Mouse (Mus musculus): ENCODE data around the gene Ccdc106. TPM values are rescaled to one million over a fixed set of nuclear protein-coding genes. Genes with fewer than 3 reads are reported as not detected.

The Ccdc106 gene
- polyA plus RNA-seq, 1 experiment from 2014 or later: 2.9 TPM

GRCm38 (mm10) chr7:5012681-5013513 is 7.5 kb upstream of the Ccdc106 start:
- no peak overlapping the region for H3K9ac ChIP-seq (ENCODE audit: low read depth, low read length)
- H3K27me3 ChIP-seq (ENCODE audit: control insufficient read depth, insufficient read depth, low read length): no peaks in the 10 kb centered on the region
- H3K4me1 ChIP-seq (ENCODE audit: control insufficient read depth, insufficient read depth, low read length): 0 out of 2 replicates have a peak, but pooled peaks cover 2% of the 10 kb centered on the region
- no peak overlapping the region for H3K27ac ChIP-seq (ENCODE audit: low read depth, low read length)
- 90% methylated on average over 27 of the region's 27 CpGs for WGBS (ENCODE audit: insufficient replicate concordance)
- H3K4me2 ChIP-seq: no peak overlapping the region
- ATAC-seq (replicated peaks; ENCODE audit: insufficient number of reproducible peaks, low FRiP score, low TSS enrichment): no peak
- no peak overlapping the region for H3K4me3 ChIP-seq (ENCODE audit: low read depth, low read length)
- H3K36me3 ChIP-seq (ENCODE audit: control insufficient read depth, insufficient read depth, low read length): peaks cover 42% of the 10 kb centered on the region
- no peaks in the 10 kb centered on the region for H3K9me3 ChIP-seq (replicated peaks; ENCODE audit: control insufficient read depth, low read length)

GRCm38 (mm10) chr7:5014251-5015117 is 5.9 kb upstream of the Ccdc106 start, which contains the start of the genes Zfp524 and Fiz1:
Zfp524 (plus strand) TSS chr7:5014415.
Fiz1 (minus strand) TSS chr7:5014697.
- WGBS (ENCODE audit: insufficient replicate concordance): 0% methylated on average over 42 of the region's 42 CpGs
- ATAC-seq (replicated peaks; ENCODE audit: insufficient number of reproducible peaks, low FRiP score, low TSS enrichment): peak; percentile 81
- Histone ChIP-seq H3K27me3 (ENCODE audit: control insufficient read depth, insufficient read depth, low read length) (no peaks in the 10 kb centered on the region), H3K9me3 (replicated peaks; ENCODE audit: control insufficient read depth, low read length) (no peaks in the 10 kb centered on the region), H3K4me3 (ENCODE audit: low read depth, low read length) (peak within 1 kb of the TSS; percentile 83), H3K36me3 (ENCODE audit: control insufficient read depth, insufficient read depth, low read length) (peaks cover 26% of the 10 kb centered on the region), H3K27ac (ENCODE audit: low read depth, low read length) (peak within 1 kb of the TSS; percentile 99), H3K4me1 (ENCODE audit: control insufficient read depth, insufficient read depth, low read length) (0 out of 2 replicates have a peak, but pooled peaks cover 2% of the 10 kb centered on the region), H3K4me2 (peak within 1 kb of the TSS; percentile 78), H3K9ac (ENCODE audit: low read depth, low read length) (peak within 1 kb of the TSS; percentile 96)

- Histone ChIP-seq H3K4me2 (peak within 1 kb of the TSS; percentile 78), H3K27me3 (ENCODE audit: control insufficient read depth, insufficient read depth, low read length) (no peaks in the 10 kb centered on the region), H3K4me1 (ENCODE audit: control insufficient read depth, insufficient read depth, low read length) (0 out of 2 replicates have a peak, but pooled peaks cover 2% of the 10 kb centered on the region), H3K4me3 (ENCODE audit: low read depth, low read length) (peak within 1 kb of the TSS; percentile 83), H3K27ac (ENCODE audit: low read depth, low read length) (peak within 1 kb of the TSS; percentile 99), H3K36me3 (ENCODE audit: control insufficient read depth, insufficient read depth, low read length) (peaks cover 18% of the 10 kb centered on the region), H3K9ac (ENCODE audit: low read depth, low read length) (peak within 1 kb of the TSS; percentile 96), H3K9me3 (replicated peaks; ENCODE audit: control insufficient read depth, low read length) (no peaks in the 10 kb centered on the region)
- 1% methylated on average over 72 of the region's 76 CpGs for WGBS (ENCODE audit: insufficient replicate concordance)
- ATAC-seq (replicated peaks; ENCODE audit: insufficient number of reproducible peaks, low FRiP score, low TSS enrichment): peak; percentile 82
Measured at GRCm38 (mm10) chr7:5015118-5016001, 5.0 kb upstream of the Ccdc106 start, which contains the start of gene Gm44973. Gm44973 (plus strand) TSS chr7:5015496.

GRCm38 (mm10) chr7:5016057-5016456 is 4.3 kb upstream of the Ccdc106 start:
- Histone ChIP-seq H3K27me3 (ENCODE audit: control insufficient read depth, insufficient read depth, low read length) (no peaks in the 10 kb centered on the region), H3K4me2 (peak overlapping the region; percentile 78), H3K9ac (ENCODE audit: low read depth, low read length) (peak overlapping the region; percentile 96), H3K36me3 (ENCODE audit: control insufficient read depth, insufficient read depth, low read length) (peaks cover 12% of the 10 kb centered on the region), H3K9me3 (replicated peaks; ENCODE audit: control insufficient read depth, low read length) (no peaks in the 10 kb centered on the region), H3K4me3 (ENCODE audit: low read depth, low read length) (peak overlapping the region; percentile 83), H3K4me1 (ENCODE audit: control insufficient read depth, insufficient read depth, low read length) (peaks cover 4% of the 10 kb centered on the region; the same call in 1 of the 2 replicates), H3K27ac (ENCODE audit: low read depth, low read length) (peak overlapping the region; percentile 99)
- no peak for ATAC-seq (replicated peaks; ENCODE audit: insufficient number of reproducible peaks, low FRiP score, low TSS enrichment)
- 67% methylated on average over 3 of the region's 3 CpGs for WGBS (ENCODE audit: insufficient replicate concordance)

- Histone ChIP-seq H3K36me3 (ENCODE audit: control insufficient read depth, insufficient read depth, low read length) (peaks cover 9% of the 10 kb centered on the region), H3K4me3 (ENCODE audit: low read depth, low read length) (no peak overlapping the region), H3K4me1 (ENCODE audit: control insufficient read depth, insufficient read depth, low read length) (peaks cover 11% of the 10 kb centered on the region; the same call in 1 of the 2 replicates), H3K9ac (ENCODE audit: low read depth, low read length) (no peak overlapping the region), H3K27ac (ENCODE audit: low read depth, low read length) (no peak overlapping the region), H3K9me3 (replicated peaks; ENCODE audit: control insufficient read depth, low read length) (no peaks in the 10 kb centered on the region), H3K27me3 (ENCODE audit: control insufficient read depth, insufficient read depth, low read length) (no peaks in the 10 kb centered on the region), H3K4me2 (no peak overlapping the region)
- no peak for ATAC-seq (replicated peaks; ENCODE audit: insufficient number of reproducible peaks, low FRiP score, low TSS enrichment)
- 92% methylated on average over 2 of the region's 2 CpGs for WGBS (ENCODE audit: insufficient replicate concordance)
Measured at GRCm38 (mm10) chr7:5016920-5017319, 3.4 kb upstream of the Ccdc106 start.

GRCm38 (mm10) chr7:5017352-5017751 is 3.0 kb upstream of the Ccdc106 start:
- H3K9me3 ChIP-seq (replicated peaks; ENCODE audit: control insufficient read depth, low read length): no peaks in the 10 kb centered on the region
- peaks cover 11% of the 10 kb centered on the region for H3K36me3 ChIP-seq (ENCODE audit: control insufficient read depth, insufficient read depth, low read length)
- peaks cover 11% of the 10 kb centered on the region; the same call in 1 of the 2 replicates for H3K4me1 ChIP-seq (ENCODE audit: control insufficient read depth, insufficient read depth, low read length)
- WGBS (ENCODE audit: insufficient replicate concordance): 91% methylated on average over 16 of the region's 16 CpGs
- H3K4me2 ChIP-seq: no peak overlapping the region
- no peak overlapping the region for H3K9ac ChIP-seq (ENCODE audit: low read depth, low read length)
- H3K27ac ChIP-seq (ENCODE audit: low read depth, low read length): no peak overlapping the region
- H3K27me3 ChIP-seq (ENCODE audit: control insufficient read depth, insufficient read depth, low read length): no peaks in the 10 kb centered on the region
- H3K4me3 ChIP-seq (ENCODE audit: low read depth, low read length): no peak overlapping the region
- no peak for ATAC-seq (replicated peaks; ENCODE audit: insufficient number of reproducible peaks, low FRiP score, low TSS enrichment)

GRCm38 (mm10) chr7:5017931-5018330 is 2.4 kb upstream of the Ccdc106 start:
- Histone ChIP-seq H3K36me3 (ENCODE audit: control insufficient read depth, insufficient read depth, low read length) (peaks cover 10% of the 10 kb centered on the region), H3K4me1 (ENCODE audit: control insufficient read depth, insufficient read depth, low read length) (peaks cover 11% of the 10 kb centered on the region; the same call in 1 of the 2 replicates), H3K27ac (ENCODE audit: low read depth, low read length) (no peak overlapping the region; the same call in 1 of the 2 replicates), H3K9ac (ENCODE audit: low read depth, low read length) (no peak overlapping the region), H3K9me3 (replicated peaks; ENCODE audit: control insufficient read depth, low read length) (no peaks in the 10 kb centered on the region), H3K4me3 (ENCODE audit: low read depth, low read length) (no peak overlapping the region), H3K27me3 (ENCODE audit: control insufficient read depth, insufficient read depth, low read length) (no peaks in the 10 kb centered on the region), H3K4me2 (no peak overlapping the region)
- 94% methylated on average over 20 of the region's 21 CpGs for WGBS (ENCODE audit: insufficient replicate concordance)
- no peak for ATAC-seq (replicated peaks; ENCODE audit: insufficient number of reproducible peaks, low FRiP score, low TSS enrichment)
